Mouse (Mus musculus) heart, postnatal 0 days (tissue): ENCODE measurements around the gene Tex45. TPM values are rescaled to one million over a fixed set of nuclear protein-coding genes. Genes with fewer than 3 reads are reported as not detected.

Experiments used
- ATAC-seq: fragments of 200-750 bp; cut with Nextera tagmentation; 2 replicates; pipeline ENCODE4 v1.8.0; 2017; ENCODE audit warnings: low read depth, moderate number of reproducible peaks, moderate library complexity; ENCODE audit not compliant: insufficient read depth
- DNase-seq: peaks from one replicate; pipeline ENCODE4 v3.0.0-alpha.2; 2016; ENCODE audit warnings: low spot score
- H3K27ac ChIP-seq: fragments of 300-500 bp; sonication (generic); 2 replicates; pipeline ENCODE4 v1.5.1; 2014; ENCODE audit warnings: low read depth, mild to moderate bottlenecking
- H3K27me3 ChIP-seq: fragments of 300-500 bp; sonication (generic); 2 replicates; pipeline ENCODE4 v1.6.1; 2014; ENCODE audit warnings: low read length, mixed read lengths; ENCODE audit not compliant: control insufficient read depth, insufficient read depth
- H3K36me3 ChIP-seq: fragments of 300-500 bp; sonication (generic); replicated peaks from 2 replicates; pipeline ENCODE4 v1.6.1; 2014; ENCODE audit warnings: low read length, mixed read lengths; ENCODE audit not compliant: control insufficient read depth, insufficient read depth
- H3K4me1 ChIP-seq: fragments of 300-500 bp; sonication (generic); 2 replicates; pipeline ENCODE4 v1.6.1; 2014; ENCODE audit warnings: antibody characterized with exemption; ENCODE audit not compliant: control insufficient read depth, insufficient read depth
- H3K4me2 ChIP-seq: fragments of 300-500 bp; sonication (generic); 2 replicates; pipeline ENCODE4 v1.6.1; 2014; ENCODE audit warnings: low read depth, mild to moderate bottlenecking, low read length, moderate library complexity
- H3K4me3 ChIP-seq: fragments of 300-500 bp; sonication (generic); 2 replicates; pipeline ENCODE4 v1.5.1; 2014; ENCODE audit warnings: low read depth, low read length
- H3K9ac ChIP-seq: fragments of 300-500 bp; sonication (generic); replicated peaks from 2 replicates; pipeline ENCODE4 v1.6.1; 2014; ENCODE audit warnings: low read depth, low read length, mixed read lengths
- H3K9me3 ChIP-seq: fragments of 300-500 bp; sonication (generic); replicated peaks from 2 replicates; pipeline ENCODE4 v1.6.1; 2016; ENCODE audit warnings: low read length; ENCODE audit not compliant: control insufficient read depth
- CTCF ChIP-seq: IDR thresholded peaks from 2 replicates; pipeline ENCODE4 v1.5.1; 2016; ENCODE audit warnings: antibody characterized with exemption, control low read depth, low read depth
- EP300 ChIP-seq: IDR thresholded peaks from 2 replicates; pipeline ENCODE4 v1.6.1; 2016; ENCODE audit warnings: antibody characterized with exemption, low read depth
- WGBS: fragments of 180-500 bp; shearing (Covaris S2); extraction: QIAGEN DNeasy Blood & Tissue Kit; methylation state at CpG from one replicate; pipeline ENCODE4 v1.1.7; 2014; 5-methylcytosine and 5-hydroxymethylcytosine counted together
- polyA plus RNA-seq: library from polyadenylated mRNA; unstranded; fragments of >200 nt; fragmentation: Nextera tagmentation; extraction: Ambion mirVana; gene quantifications from 2 replicates; pipeline ENCODE4 v1.2.1, GENCODE M21; 2015
- total RNA-seq: library from RNA; depleted of rRNA; stranded (reverse); fragments of >200 nt; gene quantifications from 2 replicates; pipeline ENCODE4 v1.2.3, GENCODE M21; 2014; ENCODE audit warnings: low replicate concordance

The Tex45 gene
- total and polyA plus RNA-seq, 2 experiments from 2014 or later = not detected

- WGBS = 73% methylated on average over 3 of the region's 3 CpGs
- ATAC-seq = no peak
- no peak for DNase-seq
- Histone ChIP-seq H3K4me1 (no peaks in the 10 kb centered on the region), H3K9me3 (no peaks in the 10 kb centered on the region), H3K9ac (no peak overlapping the region), H3K27me3 (no peaks in the 10 kb centered on the region), H3K4me3 (no peak overlapping the region), H3K36me3 (peaks cover 63% of the 10 kb centered on the region), H3K4me2 (no peak overlapping the region), H3K27ac (no peak overlapping the region)
- TF ChIP-seq CTCF (no peak), EP300 (no peak)
Observed at GRCm38 (mm10) chr8:3431113-3431512, 39.5 kb upstream of the Tex45 start.

- Histone ChIP-seq H3K9me3 (no peaks in the 10 kb centered on the region), H3K9ac (no peak overlapping the region), H3K36me3 (peaks cover 89% of the 10 kb centered on the region), H3K27ac (no peak overlapping the region), H3K4me2 (no peak overlapping the region), H3K27me3 (no peaks in the 10 kb centered on the region), H3K4me3 (no peak overlapping the region), H3K4me1 (no peaks in the 10 kb centered on the region)
- no peak for TF ChIP-seq EP300
- no peak for TF ChIP-seq CTCF
- ATAC-seq (no peak), DNase-seq (no peak)
- WGBS = 81% methylated on average over 5 of the region's 6 CpGs
Observed at GRCm38 (mm10) chr8:3436492-3436891, 34.2 kb upstream of the Tex45 start.

- ATAC-seq (no peak), DNase-seq (no peak)
- Histone ChIP-seq H3K27me3 (no peaks in the 10 kb centered on the region), H3K9me3 (no peaks in the 10 kb centered on the region), H3K9ac (no peak overlapping the region), H3K27ac (no peak overlapping the region), H3K4me3 (no peak overlapping the region), H3K36me3 (peaks cover 77% of the 10 kb centered on the region), H3K4me1 (no peaks in the 10 kb centered on the region), H3K4me2 (no peak overlapping the region)
- WGBS = 77% methylated on average over 12 of the region's 12 CpGs
- TF ChIP-seq EP300 = no peak
- TF ChIP-seq CTCF = peak; percentile 22; the same call in 1 of the 2 replicates
Observed at GRCm38 (mm10) chr8:3439510-3439909, 31.2 kb upstream of the Tex45 start.

GRCm38 (mm10) chr8:3449226-3449625, 21.4 kb upstream of the Tex45 start:
- Histone ChIP-seq H3K27ac (no peak overlapping the region), H3K4me2 (no peak overlapping the region), H3K4me3 (no peak overlapping the region), H3K36me3 (peaks cover 73% of the 10 kb centered on the region), H3K9me3 (no peaks in the 10 kb centered on the region), H3K27me3 (no peaks in the 10 kb centered on the region), H3K9ac (no peak overlapping the region), H3K4me1 (no peaks in the 10 kb centered on the region)
- no peak for DNase-seq
- ATAC-seq = no peak
- WGBS = 79% methylated on average over 2 of the region's 2 CpGs
- TF ChIP-seq CTCF (no peak), EP300 (no peak)

GRCm38 (mm10) chr8:3450670-3451069, 20.0 kb upstream of the Tex45 start:
- Histone ChIP-seq H3K27me3 (no peaks in the 10 kb centered on the region), H3K27ac (no peak overlapping the region), H3K4me2 (no peak overlapping the region), H3K9me3 (no peaks in the 10 kb centered on the region), H3K4me3 (no peak overlapping the region), H3K4me1 (no peaks in the 10 kb centered on the region), H3K9ac (no peak overlapping the region), H3K36me3 (peaks cover 85% of the 10 kb centered on the region)
- DNase-seq (peak; percentile 39), ATAC-seq (no peak; the same call in 1 of the 2 replicates)
- TF ChIP-seq EP300 (no peak), CTCF (peak; percentile 90)
- 25% methylated on average over 5 of the region's 5 CpGs for WGBS

GRCm38 (mm10) chr8:3451992-3452391, 18.7 kb upstream of the Tex45 start:
- Histone ChIP-seq H3K4me2 (no peak overlapping the region), H3K27me3 (no peaks in the 10 kb centered on the region), H3K4me3 (no peak overlapping the region), H3K27ac (no peak overlapping the region), H3K9ac (no peak overlapping the region), H3K9me3 (no peaks in the 10 kb centered on the region), H3K36me3 (peaks cover 85% of the 10 kb centered on the region), H3K4me1 (no peaks in the 10 kb centered on the region)
- WGBS = 95% methylated on average over 25 of the region's 25 CpGs
- DNase-seq (no peak), ATAC-seq (no peak)
- TF ChIP-seq EP300 = no peak
- TF ChIP-seq CTCF = no peak
